Mouse (Mus musculus): ENCODE measurements around the gene Cbfa2t2. TPM values are rescaled to one million over a fixed set of nuclear protein-coding genes. Genes with fewer than 3 reads are reported as not detected.

The Cbfa2t2 gene
- polyA plus RNA-seq, 1 experiment from 2014 or later = 47.4 TPM

DNA sequence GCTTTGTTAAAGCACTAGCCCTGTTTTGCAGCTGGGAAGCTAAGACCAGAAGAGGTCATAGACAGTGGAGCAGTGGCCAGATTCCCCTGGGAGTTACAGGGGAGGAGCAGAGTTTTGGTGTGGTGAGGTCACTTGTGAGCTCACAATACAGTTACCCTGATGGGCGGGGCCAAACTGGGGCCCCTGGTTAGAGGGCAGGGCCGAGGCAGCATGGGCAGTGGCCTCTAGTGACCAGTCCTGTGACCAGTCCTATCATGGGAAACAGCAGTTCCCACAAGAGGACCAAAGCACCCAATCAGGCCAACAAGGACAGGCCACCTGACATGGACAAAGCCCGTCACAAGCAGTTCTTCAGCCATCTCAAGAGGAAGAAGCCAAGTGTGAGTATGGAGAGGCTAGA is 112.4 kb downstream of the Cbfa2t2 start:
- H3K27me3 ChIP-seq (ENCODE audit: control insufficient read depth, insufficient read depth, low read length) = peaks cover 3% of the 10 kb centered on the region
- ATAC-seq (replicated peaks; ENCODE audit: insufficient number of reproducible peaks, low FRiP score, low TSS enrichment, low read depth) = no peak
- H3K4me2 ChIP-seq (ENCODE audit: low read depth, low read length) = no peak overlapping the region

DNA sequence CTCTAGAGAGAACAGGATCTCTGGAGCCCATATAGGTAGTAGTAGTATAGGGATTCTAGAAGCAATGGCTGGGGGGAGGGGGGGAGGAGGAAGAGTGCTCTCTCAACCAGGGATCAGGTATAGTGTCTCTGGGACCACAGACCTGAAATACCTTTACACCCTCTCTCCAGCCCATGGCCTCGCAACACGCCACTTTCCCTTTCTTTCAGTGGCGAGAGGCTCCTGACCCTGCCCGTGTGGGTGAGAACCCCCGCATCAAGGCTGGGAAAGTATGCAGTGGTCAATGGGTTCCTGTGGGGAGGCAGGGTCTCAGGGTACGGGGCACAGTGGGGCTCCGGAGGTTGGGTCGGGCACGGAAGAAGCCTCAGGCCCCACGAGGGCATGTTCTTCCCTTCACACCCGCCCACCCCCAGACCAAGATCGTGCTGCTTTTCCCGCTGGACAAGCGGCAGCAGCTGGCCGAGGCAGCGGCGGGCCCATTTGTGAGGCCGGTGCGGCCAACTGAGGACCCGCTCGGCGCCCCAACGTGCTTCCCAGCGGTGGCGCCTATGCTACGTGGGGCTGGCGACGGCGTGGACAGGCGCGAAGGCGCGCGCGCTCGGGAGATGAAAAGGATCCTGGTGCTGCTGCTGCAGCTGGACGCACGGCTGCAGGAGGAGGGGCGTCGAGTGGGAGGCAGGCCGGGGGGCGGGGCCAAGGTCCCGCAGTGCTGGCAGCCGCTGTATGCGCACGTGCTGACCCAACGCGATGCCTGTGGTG is 113.0 kb downstream of the Cbfa2t2 start:
- Histone ChIP-seq H3K9ac (replicated peaks; ENCODE audit: low read length) (peak overlapping the region; percentile 62), H3K4me3 (ENCODE audit: low read depth, low read length) (peak overlapping the region; percentile 38), H3K27me3 (ENCODE audit: control insufficient read depth, insufficient read depth, low read length) (peaks cover 3% of the 10 kb centered on the region), H3K36me3 (replicated peaks; ENCODE audit: control insufficient read depth, insufficient read depth, low read depth, low read length) (no peaks in the 10 kb centered on the region), H3K27ac (replicated peaks; ENCODE audit: low read depth, low read length) (no peak overlapping the region), H3K9me3 (replicated peaks; ENCODE audit: control insufficient read depth, low read length) (no peaks in the 10 kb centered on the region), H3K4me1 (ENCODE audit: control insufficient read depth, insufficient read depth, low read length) (peaks cover 4% of the 10 kb centered on the region; the same call in 1 of the 2 replicates), H3K4me2 (ENCODE audit: low read depth, low read length) (peak overlapping the region; percentile 91)
- DNase-seq (ENCODE audit: low spot score) = peak; percentile 87
- ATAC-seq (replicated peaks; ENCODE audit: insufficient number of reproducible peaks, low FRiP score, low TSS enrichment, low read depth) = peak; percentile 24
- 3% methylated on average over 44 of the region's 48 CpGs for WGBS

More for the DNA sequence above, 112.4 kb downstream of the Cbfa2t2 start:
- no peak for DNase-seq (ENCODE audit: low spot score)
- Histone ChIP-seq H3K4me1 (ENCODE audit: control insufficient read depth, insufficient read depth, low read length) (peaks cover 4% of the 10 kb centered on the region; the same call in 1 of the 2 replicates), H3K4me3 (ENCODE audit: low read depth, low read length) (no peak overlapping the region), H3K27ac (replicated peaks; ENCODE audit: low read depth, low read length) (no peak overlapping the region), H3K36me3 (replicated peaks; ENCODE audit: control insufficient read depth, insufficient read depth, low read depth, low read length) (no peaks in the 10 kb centered on the region), H3K9ac (replicated peaks; ENCODE audit: low read length) (peak overlapping the region; percentile 62; the same call in 1 of the 2 replicates), H3K9me3 (replicated peaks; ENCODE audit: control insufficient read depth, low read length) (no peaks in the 10 kb centered on the region)
- 45% methylated on average over 3 of the region's 3 CpGs for WGBS

GRCm38 (mm10) chr2:154549886-154550189 is 113.6 kb downstream of the Cbfa2t2 start:
- Histone ChIP-seq H3K4me1 (ENCODE audit: control insufficient read depth, insufficient read depth, low read length) (peaks cover 4% of the 10 kb centered on the region; the same call in 1 of the 2 replicates), H3K27ac (replicated peaks; ENCODE audit: low read depth, low read length) (no peak overlapping the region), H3K36me3 (replicated peaks; ENCODE audit: control insufficient read depth, insufficient read depth, low read depth, low read length) (no peaks in the 10 kb centered on the region), H3K9me3 (replicated peaks; ENCODE audit: control insufficient read depth, low read length) (no peaks in the 10 kb centered on the region), H3K9ac (replicated peaks; ENCODE audit: low read length) (no peak overlapping the region), H3K4me3 (ENCODE audit: low read depth, low read length) (peak overlapping the region; percentile 38), H3K27me3 (ENCODE audit: control insufficient read depth, insufficient read depth, low read length) (peaks cover 3% of the 10 kb centered on the region), H3K4me2 (ENCODE audit: low read depth, low read length) (peak overlapping the region; percentile 91)
- ATAC-seq (replicated peaks; ENCODE audit: insufficient number of reproducible peaks, low FRiP score, low TSS enrichment, low read depth) (no peak), DNase-seq (ENCODE audit: low spot score) (no peak)
- 13% methylated on average over 20 of the region's 20 CpGs for WGBS

DNA sequence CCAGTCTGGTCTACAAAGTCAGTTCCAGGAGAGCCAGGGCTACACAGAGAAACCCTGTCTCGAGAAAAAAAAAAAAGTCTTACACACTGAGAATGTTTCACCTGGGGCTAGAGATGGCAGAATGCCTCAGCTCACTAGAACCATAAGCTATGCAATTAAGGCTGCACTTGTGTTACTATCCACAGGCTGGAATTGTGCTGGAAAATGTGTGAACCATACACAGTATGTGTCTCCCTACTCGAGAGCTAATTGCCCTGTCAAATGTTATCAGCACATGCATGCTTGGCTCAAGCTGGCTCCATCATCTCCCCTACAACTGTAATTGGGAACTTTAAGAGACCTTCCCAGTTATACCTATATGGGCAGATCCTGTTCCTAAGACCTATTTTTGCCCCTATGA is 114.7 kb downstream of the Cbfa2t2 start:
- ATAC-seq (replicated peaks; ENCODE audit: insufficient number of reproducible peaks, low FRiP score, low TSS enrichment, low read depth) (no peak), DNase-seq (ENCODE audit: low spot score) (no peak)
- Histone ChIP-seq H3K4me3 (ENCODE audit: low read depth, low read length) (no peak overlapping the region), H3K4me1 (ENCODE audit: control insufficient read depth, insufficient read depth, low read length) (peaks cover 4% of the 10 kb centered on the region; the same call in 1 of the 2 replicates), H3K36me3 (replicated peaks; ENCODE audit: control insufficient read depth, insufficient read depth, low read depth, low read length) (no peaks in the 10 kb centered on the region), H3K9me3 (replicated peaks; ENCODE audit: control insufficient read depth, low read length) (no peaks in the 10 kb centered on the region), H3K27me3 (ENCODE audit: control insufficient read depth, insufficient read depth, low read length) (peaks cover 3% of the 10 kb centered on the region), H3K9ac (replicated peaks; ENCODE audit: low read length) (no peak overlapping the region), H3K27ac (replicated peaks; ENCODE audit: low read depth, low read length) (no peak overlapping the region), H3K4me2 (ENCODE audit: low read depth, low read length) (no peak overlapping the region)
- WGBS = 78% methylated on average over 2 of the region's 2 CpGs

DNA sequence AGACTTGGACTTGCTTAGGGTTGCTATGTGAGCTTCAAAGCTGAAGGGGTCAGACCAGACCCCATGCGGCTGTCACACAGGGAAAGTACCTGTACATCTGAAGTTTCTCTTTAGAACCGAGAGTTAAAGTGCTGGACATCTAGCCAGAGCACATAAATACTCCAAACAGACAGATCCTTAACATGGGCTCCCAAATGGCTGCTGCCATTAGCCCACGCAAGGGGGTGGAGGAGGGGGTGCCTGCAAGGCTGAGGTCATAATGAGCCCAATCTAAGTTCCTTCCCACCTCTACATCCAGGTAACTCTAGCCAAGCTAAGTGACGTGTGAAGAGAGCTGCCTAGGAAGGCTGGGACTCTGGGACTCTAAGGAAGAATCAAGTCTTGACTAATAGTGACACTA is 115.2 kb downstream of the Cbfa2t2 start, which contains the start of gene Actl10:
Actl10 (plus strand) TSS at position 301 of the 400 bp plus-strand sequence.
- peak within 1 kb of the TSS; percentile 11; the same call in 1 of the 2 replicates for H3K4me2 ChIP-seq (ENCODE audit: low read depth, low read length)
- peak within 1 kb of the TSS; percentile 15; the same call in 1 of the 2 replicates for H3K9ac ChIP-seq (replicated peaks; ENCODE audit: low read length)
- H3K27ac ChIP-seq (replicated peaks; ENCODE audit: low read depth, low read length) = no peak within 1 kb of the TSS
- peaks cover 4% of the 10 kb centered on the region; the same call in 1 of the 2 replicates for H3K4me1 ChIP-seq (ENCODE audit: control insufficient read depth, insufficient read depth, low read length)
- H3K9me3 ChIP-seq (replicated peaks; ENCODE audit: control insufficient read depth, low read length) = no peaks in the 10 kb centered on the region
- ATAC-seq (replicated peaks; ENCODE audit: insufficient number of reproducible peaks, low FRiP score, low TSS enrichment, low read depth) (no peak), DNase-seq (ENCODE audit: low spot score) (no peak)
- H3K36me3 ChIP-seq (replicated peaks; ENCODE audit: control insufficient read depth, insufficient read depth, low read depth, low read length) = no peaks in the 10 kb centered on the region
- peaks cover 3% of the 10 kb centered on the region for H3K27me3 ChIP-seq (ENCODE audit: control insufficient read depth, insufficient read depth, low read length)
- H3K4me3 ChIP-seq (ENCODE audit: low read depth, low read length) = no peak within 1 kb of the TSS
- 78% methylated on average over 4 of the region's 4 CpGs for WGBS

- H3K4me1 ChIP-seq (ENCODE audit: control insufficient read depth, insufficient read depth, low read length) = peaks cover 4% of the 10 kb centered on the region; the same call in 1 of the 2 replicates
- no peak overlapping the region; the same call in 1 of the 2 replicates for H3K9ac ChIP-seq (replicated peaks; ENCODE audit: low read length)
- H3K27ac ChIP-seq (replicated peaks; ENCODE audit: low read depth, low read length) = no peak overlapping the region
- H3K4me2 ChIP-seq (ENCODE audit: low read depth, low read length) = peak overlapping the region; percentile 11; the same call in 1 of the 2 replicates
- 33% methylated on average over 21 of the region's 21 CpGs for WGBS
- ATAC-seq (replicated peaks; ENCODE audit: insufficient number of reproducible peaks, low FRiP score, low TSS enrichment, low read depth) = no peak
- DNase-seq (ENCODE audit: low spot score) = no peak
- H3K9me3 ChIP-seq (replicated peaks; ENCODE audit: control insufficient read depth, low read length) = no peaks in the 10 kb centered on the region
- no peaks in the 10 kb centered on the region for H3K36me3 ChIP-seq (replicated peaks; ENCODE audit: control insufficient read depth, insufficient read depth, low read depth, low read length)
- peaks cover 3% of the 10 kb centered on the region for H3K27me3 ChIP-seq (ENCODE audit: control insufficient read depth, insufficient read depth, low read length)
- no peak overlapping the region for H3K4me3 ChIP-seq (ENCODE audit: low read depth, low read length)
Measured at GRCm38 (mm10) chr2:154551927-154552326, 115.6 kb downstream of the Cbfa2t2 start.

GRCm38 (mm10) chr2:154552424-154552907 is 116.2 kb downstream of the Cbfa2t2 start:
- Histone ChIP-seq H3K36me3 (replicated peaks; ENCODE audit: control insufficient read depth, insufficient read depth, low read depth, low read length) (no peaks in the 10 kb centered on the region), H3K4me2 (ENCODE audit: low read depth, low read length) (peak overlapping the region; percentile 11; the same call in 1 of the 2 replicates), H3K4me1 (ENCODE audit: control insufficient read depth, insufficient read depth, low read length) (peaks cover 4% of the 10 kb centered on the region; the same call in 1 of the 2 replicates), H3K9ac (replicated peaks; ENCODE audit: low read length) (peak overlapping the region; percentile 32; the same call in 1 of the 2 replicates), H3K9me3 (replicated peaks; ENCODE audit: control insufficient read depth, low read length) (no peaks in the 10 kb centered on the region), H3K4me3 (ENCODE audit: low read depth, low read length) (no peak overlapping the region), H3K27ac (replicated peaks; ENCODE audit: low read depth, low read length) (no peak overlapping the region), H3K27me3 (ENCODE audit: control insufficient read depth, insufficient read depth, low read length) (peaks cover 3% of the 10 kb centered on the region)
- 30% methylated on average over 27 of the region's 27 CpGs for WGBS
- peak; percentile 66 for DNase-seq (ENCODE audit: low spot score)
- 0 out of 2 replicates have a peak, but pooled peaks have one; percentile 8 for ATAC-seq (replicated peaks; ENCODE audit: insufficient number of reproducible peaks, low FRiP score, low TSS enrichment, low read depth)

DNA sequence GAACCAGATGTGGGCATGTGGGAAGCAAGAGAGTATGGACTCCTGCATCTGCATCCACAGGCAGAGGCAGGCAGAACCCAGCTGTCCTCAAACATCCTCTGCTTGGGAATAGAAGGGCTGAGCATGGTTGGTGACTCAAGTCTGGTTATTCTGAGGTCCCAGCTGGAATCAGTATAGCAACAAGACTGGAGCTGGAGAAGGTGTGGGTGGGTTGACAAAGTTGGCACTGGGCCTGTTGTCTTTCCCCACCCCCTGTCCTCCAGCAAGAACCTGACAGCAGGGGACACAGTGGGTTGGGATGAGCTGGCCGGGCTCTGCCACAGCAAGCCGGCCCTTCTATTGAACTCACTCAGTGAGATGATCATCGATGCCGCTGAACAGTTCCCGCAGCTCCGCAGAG is 119.0 kb downstream of the Cbfa2t2 start:
- peaks cover 3% of the 10 kb centered on the region; the same call in 1 of the 2 replicates for H3K27me3 ChIP-seq (ENCODE audit: control insufficient read depth, insufficient read depth, low read length)
- WGBS = 84% methylated on average over 6 of the region's 6 CpGs
- H3K4me1 ChIP-seq (ENCODE audit: control insufficient read depth, insufficient read depth, low read length) = peaks cover 3% of the 10 kb centered on the region; the same call in 1 of the 2 replicates
- no peak for ATAC-seq (replicated peaks; ENCODE audit: insufficient number of reproducible peaks, low FRiP score, low TSS enrichment, low read depth)
- H3K27ac ChIP-seq (replicated peaks; ENCODE audit: low read depth, low read length) = no peak overlapping the region
- DNase-seq (ENCODE audit: low spot score) = no peak
- no peaks in the 10 kb centered on the region for H3K9me3 ChIP-seq (replicated peaks; ENCODE audit: control insufficient read depth, low read length)
- no peak overlapping the region for H3K4me3 ChIP-seq (ENCODE audit: low read depth, low read length)
- H3K36me3 ChIP-seq (replicated peaks; ENCODE audit: control insufficient read depth, insufficient read depth, low read depth, low read length) = no peaks in the 10 kb centered on the region
- H3K9ac ChIP-seq (replicated peaks; ENCODE audit: low read length) = no peak overlapping the region
- no peak overlapping the region for H3K4me2 ChIP-seq (ENCODE audit: low read depth, low read length)

Data from embryonic facial prominence, embryonic 11.5 days (tissue).